Mouse (Mus musculus): ENCODE data around the gene Mfap3l. TPM values are rescaled to one million over a fixed set of nuclear protein-coding genes. Genes with fewer than 3 reads are reported as not detected.

Gene Mfap3l
- polyA plus RNA-seq (2014; fragmentation: Illumina TruSeq; extraction: RNeasy Lipid Tissue Mini Kit (QIAGEN cat#74804); ENCODE audit: low read depth, low replicate concordance): 6.8 TPM

DNA sequence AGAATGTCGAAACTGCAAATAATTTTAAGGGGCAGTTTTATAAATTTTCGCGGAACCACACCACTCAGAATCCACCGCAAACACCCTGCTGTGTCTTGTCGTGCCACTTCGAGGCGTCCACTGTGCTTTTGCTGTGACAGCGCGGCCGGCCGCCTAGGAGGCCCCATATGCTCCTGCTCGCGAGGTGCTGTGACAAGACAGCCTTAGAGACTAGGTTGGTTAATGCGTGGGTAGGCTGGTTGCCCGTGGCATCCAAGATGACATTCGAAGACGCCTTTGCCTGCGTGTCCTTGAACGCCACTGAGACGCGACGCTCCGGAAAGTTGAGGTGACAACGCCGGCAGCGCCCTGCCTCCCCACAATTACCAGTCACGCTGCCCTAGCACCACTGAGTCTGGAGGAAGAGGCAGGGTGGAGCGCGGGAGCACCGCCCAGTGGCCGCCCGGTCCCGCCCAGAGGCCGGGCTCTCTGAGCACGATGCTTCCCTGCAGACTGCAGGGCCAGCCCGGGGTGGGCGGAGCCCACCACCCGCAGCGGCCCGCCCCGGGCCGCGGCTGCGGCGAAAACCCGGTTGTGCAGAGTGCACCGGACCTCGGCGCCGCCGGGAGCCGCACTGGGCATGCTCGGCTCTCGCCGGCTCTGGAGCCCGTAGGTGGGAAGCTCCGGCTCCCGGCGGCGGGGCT is at the start of gene Mfap3l:
Gene Mfap3l (plus strand): TSS at position 578 of the 683 bp plus-strand sequence.

Other genes starting within 250 kb of the Mfap3l start
- not detected for gene Gm10283, start 129.6 kb upstream of the Mfap3l start, polyA plus RNA-seq (2014; fragmentation: Illumina TruSeq; extraction: RNeasy Lipid Tissue Mini Kit (QIAGEN cat#74804); ENCODE audit: low read depth, low replicate concordance)
- not detected for gene Aadat, start 126.9 kb upstream of the Mfap3l start, polyA plus RNA-seq (2014; fragmentation: Illumina TruSeq; extraction: RNeasy Lipid Tissue Mini Kit (QIAGEN cat#74804); ENCODE audit: low read depth, low replicate concordance)

All from heart, adult 10 weeks (tissue).